Mouse (Mus musculus) megakaryocyte, embryonic 14.5 days (primary cell): ENCODE measurements around the gene Dab1.

Experiments
- FLI1 ChIP-seq: IDR thresholded peaks from 2 replicates; pipeline ENCODE4 v1.6.1; 2012; ENCODE audit warnings: low read length, inconsistent platforms, mixed read lengths
- GATA1 ChIP-seq: IDR thresholded peaks from 3 replicates; pipeline ENCODE4 v1.6.1; 2012; ENCODE audit warnings: mixed read lengths, low read length, inconsistent platforms, borderline replicate concordance

DNA sequence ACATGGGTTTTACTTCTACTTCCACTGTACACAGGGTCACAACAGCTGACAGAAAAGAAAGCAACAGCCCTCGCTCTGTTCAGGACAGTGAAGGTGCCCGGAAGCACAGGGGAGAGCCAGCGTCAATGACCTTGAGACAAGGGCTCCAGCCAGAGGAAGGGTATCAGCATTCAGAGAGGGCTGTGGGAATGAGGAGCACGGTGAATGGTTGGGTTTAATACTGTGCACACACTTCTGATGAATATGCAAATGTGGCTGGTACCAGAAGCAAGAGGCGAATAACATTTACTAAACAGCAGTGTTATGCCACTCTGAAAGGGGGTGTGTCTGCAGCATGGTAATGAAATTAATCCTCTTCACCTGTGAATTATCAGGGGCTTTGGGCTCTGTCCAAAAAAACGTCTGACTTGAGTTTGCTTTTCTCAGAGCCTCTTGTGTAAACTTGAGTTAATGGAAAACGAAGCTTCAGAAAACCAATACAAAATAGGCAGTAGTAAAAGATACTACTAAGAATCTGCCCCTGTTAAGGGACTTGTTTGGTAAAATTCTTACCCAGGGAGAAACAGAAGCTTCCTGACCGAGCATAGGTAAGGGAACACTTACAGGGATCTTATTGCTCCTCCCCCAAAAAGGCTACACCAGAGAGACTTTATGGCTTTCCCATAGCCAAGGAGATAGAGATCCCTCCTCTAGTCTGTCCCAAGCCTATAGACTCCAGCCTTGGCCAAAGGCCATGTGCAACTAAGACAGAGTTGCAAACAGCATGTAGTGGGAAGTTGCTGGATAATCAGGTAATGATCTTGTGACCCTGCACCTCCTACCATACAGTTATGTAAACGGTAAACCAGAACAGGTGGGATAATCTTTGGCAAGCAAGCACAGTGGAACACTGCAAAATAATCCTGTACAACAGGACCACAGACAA, 592.6 kb downstream of the Dab1 start:
- no peak for TF ChIP-seq GATA1
- no peak for TF ChIP-seq FLI1
